Mouse (Mus musculus): ENCODE measurements around the gene Pym1.

- TF ChIP-seq POLR2A (IDR thresholded peaks at IDR 0.05; ENCODE audit: low read depth, low read length) = no peak
- no peak for TF ChIP-seq CTCF (IDR thresholded peaks at IDR 0.05; ENCODE audit: borderline replicate concordance, insufficient read depth, low read length)
These were observed 26.0 kb downstream of the Pym1 start for GRCm38 (mm10) chr10:128773685-128774084.

All from embryonic fibroblast, embryonic 13.5 days (primary cell).